Mouse (Mus musculus): ENCODE results near the gene Pcbp3.

Pcbp3 gene

DNA sequence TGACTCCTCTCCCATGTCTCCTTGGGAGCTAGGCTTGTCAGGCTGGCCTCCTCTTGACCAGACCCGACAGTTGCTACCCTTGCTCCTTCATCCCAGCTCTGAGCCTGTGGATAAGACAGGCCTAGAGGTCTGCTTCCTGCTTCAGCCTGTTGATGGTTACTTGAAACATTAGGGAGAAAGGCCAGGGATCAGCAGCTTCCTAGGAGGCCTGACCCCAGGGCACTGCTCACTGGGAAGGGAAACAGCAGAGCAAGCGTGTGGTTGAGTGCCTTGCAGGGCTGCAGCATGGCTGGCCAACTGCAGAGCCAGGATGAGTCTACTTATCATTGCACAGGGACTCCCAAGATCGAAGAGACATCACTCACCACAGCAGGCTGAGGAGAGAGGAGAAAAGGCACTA is 249.2 kb downstream of the Pcbp3 start:
- POLR2A ChIA-PET = interaction anchor here in 2 of 4 experiments (0.6 to 1.2 kb wide), 3 partner anchors 13 to 236 kb away, joined by 3 read pairs; partner anchors contain the start of gene Col6a1 (in 1 of the 2)
- CTCF ChIA-PET = interaction anchor here in 1 of 4 experiments (0.6 kb wide), 1 partner anchor 11 kb away, joined by 4 read pairs; no protein-coding TSS in a partner anchor

All from embryonic stem cell, embryonic (primary cell).